Mouse (Mus musculus) spleen, adult 12 weeks (tissue): Measurements from ENCODE around the gene Ncf4.
"Not testable (repeated sequence)": the region's sequence is repeated elsewhere in the genome, so short reads cannot be mapped to it uniquely, and the experiment has no call there.

Source experiments
- DNase-seq: peaks from one replicate; pipeline ENCODE4 v3.0.0; 2022; ENCODE audit warnings: low spot score

Gene Ncf4

DNA sequence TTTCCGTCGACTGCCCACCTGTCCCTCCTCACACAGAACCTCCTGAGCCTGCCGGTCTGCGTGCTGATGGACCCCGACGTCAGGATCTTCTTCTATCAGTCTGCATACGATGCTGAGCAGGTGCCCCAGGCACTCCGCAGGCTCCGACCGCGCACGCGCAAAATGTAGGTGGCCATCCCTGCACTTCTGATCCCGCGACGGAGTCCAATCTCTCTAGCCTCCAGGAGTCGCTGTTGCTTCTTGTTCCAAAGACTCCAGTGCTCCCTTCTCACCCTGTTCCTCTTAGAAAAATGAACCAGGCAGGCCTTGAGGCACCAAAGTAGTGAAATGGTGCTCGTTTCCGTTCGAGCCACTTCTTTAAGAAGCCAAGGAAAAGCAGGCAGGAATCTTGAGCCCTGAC, 10.2 kb downstream of the Ncf4 start:
- no peak for DNase-seq

DNA sequence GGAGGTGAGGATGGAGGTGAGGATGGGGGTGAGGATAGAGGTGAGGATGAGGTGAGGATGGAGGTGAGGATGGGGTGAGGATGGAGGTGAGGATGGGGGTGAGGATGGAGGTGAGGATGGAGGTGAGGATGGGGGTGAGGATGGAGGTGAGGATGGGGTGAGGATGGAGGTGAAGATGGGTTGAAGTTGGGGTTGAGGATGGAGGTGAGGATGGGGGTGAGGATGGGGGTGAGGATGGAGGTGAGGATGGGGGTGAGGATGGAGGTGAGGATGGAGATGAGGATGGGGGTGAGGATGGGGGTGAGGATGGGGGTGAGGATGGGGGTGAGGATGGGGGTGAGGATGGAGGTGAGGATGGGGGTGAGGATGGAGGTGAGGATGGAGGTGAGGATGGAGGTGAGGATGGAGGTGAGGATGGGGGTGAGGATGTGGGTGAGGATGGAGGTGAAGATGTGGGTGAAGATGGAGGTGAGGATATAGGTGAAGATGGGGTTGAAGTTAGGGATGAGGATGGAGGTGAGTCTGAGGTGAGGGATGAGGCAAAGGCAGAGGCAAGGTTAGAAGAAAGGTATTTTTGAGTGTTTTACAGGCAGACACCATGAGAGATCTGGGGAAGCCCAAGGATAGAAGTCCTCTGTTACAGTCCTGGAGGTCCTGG, 12.1 kb downstream of the Ncf4 start:
- DNase-seq: not testable (repeated sequence)

DNA sequence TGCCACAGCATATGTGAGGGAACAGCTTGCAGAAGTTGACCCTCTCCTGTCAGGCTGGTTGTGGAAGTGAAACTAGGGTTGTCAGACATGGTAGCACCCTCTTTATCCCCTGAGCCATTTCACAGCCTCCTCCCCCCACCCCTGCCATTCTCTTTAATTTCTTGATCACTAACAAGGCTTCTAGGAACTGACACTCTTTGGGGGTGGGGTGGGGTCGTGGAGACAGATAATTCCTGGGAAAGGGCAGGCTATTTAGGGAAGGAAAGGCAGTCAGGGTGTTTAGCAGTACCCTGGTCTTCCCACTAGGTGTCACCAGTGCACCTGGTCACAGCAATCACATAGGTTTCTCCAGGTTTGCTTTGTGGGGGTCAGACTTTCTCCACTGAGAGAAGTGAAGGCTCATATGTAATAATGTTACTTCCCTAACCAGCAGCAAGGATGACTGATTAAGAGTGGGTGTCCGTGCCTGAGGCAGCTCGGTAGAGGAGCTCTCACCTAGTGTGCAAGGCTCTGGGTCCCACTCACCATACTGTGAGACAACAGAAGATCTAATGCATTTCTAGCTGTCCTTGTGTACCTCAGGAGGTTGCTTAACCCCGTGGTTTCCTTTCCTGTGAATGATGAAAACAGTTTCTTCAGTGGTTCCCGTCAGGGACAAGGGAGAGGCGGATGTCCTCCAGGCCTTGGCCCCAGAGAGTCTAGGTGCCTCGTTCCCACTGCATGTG, 12.9 kb downstream of the Ncf4 start:
- DNase-seq: peak; percentile 27

DNA sequence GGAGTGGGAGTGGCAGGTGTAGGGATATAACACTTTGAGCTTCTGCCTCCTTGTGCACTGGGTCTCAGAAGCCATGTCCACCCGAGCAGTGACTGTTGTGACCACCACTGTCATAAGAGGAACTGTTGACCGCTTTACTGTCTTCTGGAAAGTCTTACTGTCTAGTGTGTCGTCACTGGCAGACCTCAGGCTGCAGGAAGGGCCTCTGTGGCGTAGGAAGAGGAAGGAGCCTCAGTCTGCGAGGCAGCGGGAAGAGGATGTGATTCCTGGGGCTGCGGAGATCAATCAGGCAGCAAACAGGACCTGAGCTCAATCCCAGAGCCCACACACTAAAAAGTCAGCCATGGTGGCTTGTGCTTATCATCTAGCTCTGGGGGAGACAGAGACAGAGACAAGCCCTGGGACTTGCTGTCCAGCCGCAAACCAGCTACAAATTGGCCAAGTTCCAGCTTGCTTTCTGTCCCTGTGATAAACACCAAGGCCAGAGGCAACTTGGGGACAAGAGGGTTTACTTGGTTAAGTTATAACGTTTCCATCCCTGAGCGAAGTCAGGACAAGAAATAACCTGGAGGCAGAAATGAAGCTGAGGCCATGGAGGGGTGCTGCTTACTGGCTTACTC, 13.8 kb downstream of the Ncf4 start:
- DNase-seq: no peak

DNA sequence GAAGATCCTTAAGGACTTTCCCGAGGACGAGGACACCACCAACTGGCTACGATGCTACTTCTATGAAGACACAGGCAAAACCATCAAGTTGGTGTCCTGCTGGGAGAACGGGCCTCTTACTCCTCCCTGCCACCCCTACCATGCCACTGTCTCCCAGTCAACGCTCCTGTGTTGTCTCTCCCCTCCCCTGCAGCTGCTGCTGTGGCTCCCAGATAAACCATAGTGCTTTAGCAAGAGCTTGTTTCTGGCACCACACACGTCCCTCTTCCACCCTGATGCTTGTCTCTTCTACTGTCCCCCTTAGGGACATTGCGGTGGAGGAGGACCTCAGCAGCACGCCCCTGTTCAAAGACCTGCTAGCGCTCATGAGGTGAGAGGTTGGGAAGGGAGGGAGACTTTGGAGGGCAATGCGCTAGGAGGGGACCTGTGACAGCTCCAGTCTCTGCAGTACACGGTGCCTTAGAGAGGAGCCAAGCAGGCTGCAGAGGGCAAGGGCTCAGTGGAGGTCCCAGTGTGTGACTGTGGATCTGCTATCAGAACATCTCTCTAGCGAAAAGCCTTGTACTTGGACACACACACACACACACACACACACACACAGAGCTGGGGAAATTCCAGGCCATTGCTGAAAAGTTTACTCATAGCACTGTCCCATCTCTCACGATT, 16.2 kb downstream of the Ncf4 start:
- no peak for DNase-seq

DNA sequence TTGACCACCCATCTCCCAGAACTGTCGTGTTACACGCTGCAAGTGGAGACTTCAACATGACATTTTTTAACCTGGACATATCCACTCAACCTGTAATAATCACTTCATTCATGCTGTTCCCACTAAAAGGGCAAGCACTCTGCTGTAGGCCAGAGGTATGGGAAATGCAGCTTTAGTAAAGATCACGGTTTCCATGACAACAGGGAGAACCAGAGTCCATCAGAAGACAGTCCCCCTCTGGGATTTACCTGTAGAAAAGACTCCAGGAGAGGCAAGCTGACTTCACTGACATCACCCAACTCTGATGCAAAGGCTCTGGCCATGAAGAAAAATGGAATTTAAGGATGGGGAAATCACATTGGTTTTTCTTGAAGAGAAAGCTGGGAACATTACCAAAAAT, 18.7 kb downstream of the Ncf4 start:
- no peak for DNase-seq

DNA sequence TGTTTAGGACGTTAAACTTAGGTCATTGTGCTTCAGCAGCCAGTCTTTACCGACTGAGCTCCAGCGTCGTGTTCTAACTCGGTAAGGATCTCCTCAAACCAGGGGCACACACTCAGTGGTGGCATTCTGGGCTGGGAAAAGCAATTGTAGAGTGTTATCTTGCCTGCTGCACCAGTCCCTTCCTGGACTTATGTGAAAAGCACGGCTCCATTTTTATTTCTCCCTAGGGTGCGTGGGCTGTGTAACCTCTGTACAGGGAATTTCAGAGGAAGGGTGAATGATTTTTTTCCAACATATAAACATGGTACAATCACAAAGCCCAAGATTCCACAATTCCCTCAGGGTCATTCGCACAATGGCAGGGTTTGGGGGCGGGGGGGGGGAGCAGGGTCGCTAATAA, 22.8 kb downstream of the Ncf4 start:
- no peak for DNase-seq

DNA sequence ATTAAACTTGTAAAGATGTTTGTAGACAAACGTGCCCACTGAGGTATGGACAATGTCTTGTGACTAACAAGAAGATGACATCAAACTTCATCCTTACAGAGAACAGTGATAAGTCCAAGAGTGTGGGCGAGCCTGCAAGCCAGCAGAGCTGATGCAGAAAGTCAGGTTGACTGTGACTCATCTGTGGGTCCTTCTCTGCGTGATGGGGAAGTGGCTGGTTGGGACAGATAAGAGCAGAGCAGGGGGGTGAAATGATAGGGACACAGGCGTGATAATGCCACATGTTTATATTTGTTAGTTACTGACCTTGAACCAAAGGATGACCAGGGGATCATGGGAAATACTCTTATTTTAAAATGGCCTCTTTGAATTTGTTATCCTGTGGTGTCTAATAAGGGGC, 23.3 kb downstream of the Ncf4 start:
- no peak for DNase-seq

DNA sequence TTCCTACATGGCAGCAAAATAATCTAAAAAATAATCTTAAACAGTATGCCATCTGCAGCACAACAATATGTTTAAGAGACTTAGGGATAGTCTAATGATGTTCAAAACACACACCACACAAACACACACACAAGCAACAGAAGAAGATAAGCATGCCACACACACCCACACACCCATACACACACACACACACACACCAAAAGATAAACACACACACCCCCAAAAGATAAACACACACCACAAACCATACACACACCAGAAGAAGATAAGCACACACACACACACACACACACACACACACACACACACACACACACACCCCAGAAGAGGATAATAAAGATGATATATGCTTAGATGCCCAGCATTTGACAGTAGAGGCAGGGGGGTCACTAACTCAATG, 26.6 kb downstream of the Ncf4 start:
- DNase-seq: no peak

DNA sequence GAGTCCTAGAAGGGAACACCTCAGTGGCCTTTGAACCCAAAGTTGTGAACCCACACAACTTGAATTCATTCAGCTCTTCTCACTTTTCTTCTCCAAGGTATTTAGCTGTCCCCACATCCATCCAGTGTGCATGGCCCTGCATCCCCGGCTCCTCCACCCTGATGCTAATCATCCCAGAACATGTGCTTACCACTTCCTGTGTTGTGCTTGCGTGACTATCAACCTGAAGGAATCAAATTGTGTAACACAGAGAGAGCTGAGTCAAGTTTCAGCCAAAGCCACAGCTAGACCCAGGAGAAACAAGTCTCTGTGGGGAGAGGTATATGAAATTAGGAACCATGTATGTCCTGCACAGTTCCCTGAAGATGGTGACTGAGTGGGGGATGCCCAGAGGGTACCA, 33.7 kb downstream of the Ncf4 start:
- DNase-seq: no peak

DNA sequence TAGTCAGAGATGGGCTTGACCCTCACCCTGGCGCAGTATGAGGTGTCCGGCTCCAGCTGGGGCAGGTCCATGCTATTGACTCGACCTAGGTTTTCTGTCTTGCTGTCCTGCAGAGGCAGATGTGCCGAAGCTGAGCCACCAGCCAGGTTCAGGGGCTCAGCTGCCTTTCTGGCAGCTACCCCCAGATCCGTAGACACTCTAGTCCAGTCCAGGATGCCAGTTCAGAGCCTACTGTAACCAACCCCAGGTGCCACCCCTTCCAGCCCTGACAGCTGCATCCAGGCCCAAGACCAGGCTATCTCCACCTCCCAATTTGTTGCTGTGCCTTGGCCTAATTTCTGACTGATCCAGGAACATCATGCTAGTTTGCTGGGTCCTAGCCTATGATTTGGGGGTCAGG, 43.3 kb downstream of the Ncf4 start:
- no peak for DNase-seq

DNA sequence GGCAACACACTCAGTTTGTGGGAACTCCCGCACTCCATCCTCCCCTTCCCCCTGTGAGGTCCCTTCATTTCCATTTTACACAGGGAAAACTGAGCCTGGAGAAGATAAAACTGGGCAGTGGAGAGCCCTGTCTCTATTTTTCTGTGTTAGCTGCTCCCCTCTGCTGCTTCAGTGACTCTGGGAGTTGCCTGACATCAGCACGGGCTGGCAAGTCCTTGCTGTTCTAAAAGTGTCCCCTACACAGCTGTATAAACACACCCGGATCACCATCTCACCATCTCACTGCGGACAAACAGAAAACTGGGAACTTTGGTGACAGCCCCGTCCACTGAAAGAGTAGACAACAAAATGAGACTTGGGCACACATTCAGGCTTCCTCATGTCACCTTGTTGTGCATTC, 45.2 kb downstream of the Ncf4 start:
- not testable (repeated sequence) for DNase-seq

DNA sequence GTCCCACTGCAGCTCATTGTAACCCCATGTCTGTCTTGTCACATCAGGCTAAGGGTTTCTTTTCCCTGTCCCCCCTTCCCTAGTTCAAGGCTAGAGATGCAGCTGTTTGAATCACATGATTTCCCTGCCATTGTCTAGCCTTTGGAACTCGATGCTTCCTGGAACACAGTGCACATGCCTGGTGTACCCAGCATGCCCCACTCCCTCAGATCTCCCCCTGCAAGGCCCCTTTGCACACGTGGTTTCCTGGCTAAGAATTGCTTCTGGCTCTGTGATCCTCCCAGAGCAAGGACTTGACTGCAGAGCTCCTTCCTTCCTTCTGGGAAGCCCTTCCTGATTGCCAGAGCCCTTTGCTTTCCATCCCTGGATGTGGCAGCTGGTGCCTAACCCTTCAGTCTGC, 48.6 kb downstream of the Ncf4 start:
- not testable (repeated sequence) for DNase-seq

DNA sequence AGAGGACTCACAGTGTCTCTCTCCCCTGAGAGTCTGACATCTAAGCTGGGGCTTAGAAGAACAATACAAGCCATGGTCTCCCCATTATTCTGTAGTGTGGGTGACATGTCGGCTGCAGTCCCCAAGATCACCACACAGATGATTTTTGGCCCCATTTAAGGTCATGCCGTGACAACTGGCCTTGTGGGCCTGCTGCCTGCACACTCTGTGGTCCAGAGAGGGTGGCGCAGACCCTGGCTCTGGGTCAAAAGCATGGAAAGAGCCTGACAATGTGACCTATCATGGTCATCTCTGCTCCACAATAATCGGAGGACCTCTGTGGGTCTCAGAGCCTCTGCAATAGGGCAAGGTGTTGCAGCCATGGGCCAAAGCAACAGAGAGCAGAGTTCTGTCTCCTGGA, 49.1 kb downstream of the Ncf4 start:
- no peak for DNase-seq

DNA sequence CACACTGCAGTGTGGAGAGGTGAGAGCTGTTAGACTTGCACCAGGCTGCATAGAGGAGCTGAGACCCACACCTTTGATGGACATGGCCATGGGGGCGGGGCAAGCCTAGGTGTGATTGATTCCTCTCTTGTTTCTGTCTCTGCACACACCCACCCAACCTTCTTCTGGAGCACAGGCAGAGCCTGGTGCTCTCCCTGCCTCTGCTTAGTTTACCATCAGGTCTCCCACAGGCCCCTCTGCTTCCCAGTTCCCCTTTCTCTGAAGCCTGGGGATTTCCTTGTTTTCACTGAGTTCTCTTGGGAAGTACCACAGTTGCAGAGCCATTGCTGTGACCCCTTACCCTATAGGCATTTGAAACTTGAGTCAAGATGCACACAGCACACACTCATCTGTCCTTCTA, 54.0 kb downstream of the Ncf4 start:
- no peak for DNase-seq

DNA sequence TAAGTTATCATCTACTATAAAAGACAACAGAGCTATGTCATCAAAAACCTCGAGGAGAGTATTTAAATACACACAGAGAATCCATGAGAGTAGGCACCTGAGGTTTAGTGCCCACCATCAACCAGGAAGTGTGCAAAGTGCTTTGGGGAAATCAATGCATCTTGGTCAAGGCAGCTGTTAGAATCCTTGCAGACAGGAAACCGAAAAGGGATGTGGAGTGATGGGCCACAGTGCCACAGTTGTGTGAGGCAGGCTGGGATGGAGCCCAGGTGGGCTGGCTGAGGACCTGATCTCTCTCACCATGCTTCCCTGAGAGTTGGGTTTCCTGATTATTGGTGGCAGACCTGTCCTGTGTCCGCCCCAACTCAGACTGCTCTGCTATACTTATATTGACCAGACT, 55.0 kb downstream of the Ncf4 start:
- no peak for DNase-seq

DNA sequence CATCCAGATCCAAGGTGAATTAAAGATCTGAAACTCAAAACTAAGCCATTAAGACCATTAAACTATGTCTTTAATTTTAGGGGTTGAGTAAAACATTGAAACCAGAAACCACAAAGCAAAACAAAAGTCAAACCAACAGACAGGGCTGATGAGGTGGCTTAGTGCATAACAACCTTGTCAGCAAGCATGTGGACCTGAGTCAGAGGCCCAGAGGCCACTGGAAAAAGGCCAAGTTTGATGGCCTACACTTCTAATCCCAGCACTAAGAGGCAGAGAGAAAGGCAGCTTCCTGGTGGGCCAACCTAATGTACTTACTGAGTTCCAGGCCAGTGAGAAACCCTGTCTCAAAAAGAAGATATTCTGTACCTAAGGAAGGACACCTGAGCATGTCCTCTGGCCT, 56.2 kb downstream of the Ncf4 start:
- DNase-seq: no peak

DNA sequence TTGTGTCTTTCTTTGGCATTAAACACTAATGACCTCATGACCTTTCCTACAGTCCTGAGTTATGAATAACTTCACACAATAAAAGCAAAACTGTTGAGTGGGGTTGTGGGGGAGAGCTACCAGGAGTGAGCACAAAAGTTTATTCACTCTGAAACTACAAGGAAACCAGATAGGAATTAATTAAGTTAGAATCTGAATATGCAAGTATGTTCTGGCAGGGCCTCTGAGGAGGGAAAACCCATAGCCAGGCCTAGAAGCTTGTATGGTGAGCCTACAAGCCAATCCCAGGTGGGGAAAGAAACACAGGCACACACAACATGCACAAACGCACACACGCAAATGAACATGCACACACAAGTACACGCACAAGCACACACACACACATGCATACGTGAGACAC, 58.1 kb downstream of the Ncf4 start:
- DNase-seq: no peak

DNA sequence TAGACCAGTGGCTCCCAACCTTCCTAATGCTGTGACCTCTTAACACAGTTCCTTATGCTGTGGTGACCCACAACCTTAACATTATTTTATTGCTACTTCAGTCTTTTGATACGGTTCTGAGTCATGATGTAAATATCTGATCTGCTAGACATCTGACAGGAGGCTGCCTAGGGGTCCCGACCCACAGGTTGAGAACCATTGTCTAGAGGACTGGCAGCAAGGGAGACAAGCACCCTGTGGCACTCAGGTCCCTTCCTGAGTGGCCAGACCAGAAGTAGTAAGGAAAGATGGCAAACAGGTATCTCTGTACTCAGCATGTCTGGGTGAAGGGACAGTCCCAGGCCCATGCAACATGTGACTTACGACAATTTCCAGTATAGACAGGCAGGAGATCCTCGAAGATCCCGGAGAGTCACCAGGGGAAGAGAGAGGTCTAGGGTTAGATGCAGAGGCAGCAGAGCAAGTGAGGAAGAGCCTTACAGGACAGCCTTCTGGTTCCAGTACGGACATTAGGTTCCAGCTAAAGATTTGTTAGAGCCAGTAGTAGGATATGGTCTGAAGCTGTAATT, 59.1 kb downstream of the Ncf4 start:
- DNase-seq: no peak

DNA sequence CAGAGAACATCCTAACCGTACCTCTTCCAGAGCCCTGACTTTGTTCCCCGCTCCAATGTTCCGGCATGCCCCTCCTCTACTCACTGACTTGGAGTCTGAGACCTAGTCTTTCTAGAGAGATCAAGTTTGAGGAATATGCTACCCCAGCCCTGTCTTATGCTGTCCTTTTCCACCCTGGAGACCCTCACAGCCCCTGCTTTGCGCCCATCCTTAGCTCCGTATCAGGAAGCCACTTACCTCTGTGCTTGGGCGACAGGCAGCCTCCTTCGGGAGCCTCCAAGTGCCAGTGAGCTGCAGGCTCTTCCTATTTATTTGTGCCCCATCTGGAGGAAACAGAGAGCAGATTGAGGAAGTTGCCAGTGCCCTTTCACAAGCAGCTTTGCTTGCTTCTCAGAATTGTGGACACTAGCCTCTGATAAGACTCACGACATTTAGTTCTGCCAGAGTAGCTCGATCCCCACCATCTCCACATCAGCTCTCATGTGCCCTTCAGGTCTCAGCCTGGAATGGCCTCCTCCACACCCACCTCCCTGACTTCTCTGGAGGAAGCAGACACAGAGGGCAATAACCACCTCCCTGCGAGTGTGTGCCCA, 60.8 kb downstream of the Ncf4 start, which contains the start of gene Csf2rb2:
Gene Csf2rb2, minus strand, starts transcription at position 381 of the 593 bp plus-strand sequence.
- DNase-seq: no peak

DNA sequence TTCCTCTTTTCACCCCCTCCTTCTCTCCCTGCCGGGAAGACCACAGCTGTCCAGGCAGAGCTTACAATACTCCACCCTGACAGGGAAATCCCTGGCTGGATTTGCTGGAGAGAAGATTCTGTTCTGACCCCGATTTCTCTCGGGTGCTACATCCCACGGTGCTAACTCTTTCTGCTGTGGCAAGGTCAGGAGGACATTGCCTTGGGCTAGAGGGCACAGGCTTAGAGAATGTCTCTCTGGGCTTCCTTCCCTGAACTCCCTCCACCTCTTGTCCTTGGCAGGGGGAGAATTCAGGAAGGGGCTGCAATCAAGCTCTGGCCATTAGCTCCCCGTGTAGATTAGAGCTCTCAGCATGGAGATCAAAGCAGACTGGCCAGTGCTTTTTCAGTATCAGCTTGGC, 65.3 kb downstream of the Ncf4 start:
- DNase-seq: no peak

DNA sequence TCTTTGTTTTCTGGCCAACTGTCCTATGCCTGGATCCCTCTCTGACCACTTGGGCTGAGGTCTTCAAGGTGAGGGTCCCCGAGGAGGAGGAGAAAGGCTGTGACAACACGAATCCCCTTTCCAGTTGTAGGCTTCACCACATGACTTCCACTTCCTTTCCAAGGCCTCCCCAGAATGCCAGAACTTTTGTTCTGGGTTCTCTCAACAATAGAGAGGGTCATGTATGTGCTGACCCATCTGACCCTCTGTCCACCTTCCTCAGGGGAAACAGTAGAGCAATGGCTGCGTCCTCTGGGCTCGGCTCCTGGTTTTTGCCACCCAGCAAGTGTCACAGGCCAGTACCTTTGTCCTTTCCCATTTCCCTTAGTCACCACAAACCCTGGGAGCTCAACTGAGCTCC, 66.4 kb downstream of the Ncf4 start:
- no peak for DNase-seq
